Mouse (Mus musculus) lung, embryonic 16.5 days (tissue): ENCODE results near the gene Ttbk2. TPM values are rescaled to one million over a fixed set of nuclear protein-coding genes. Genes with fewer than 3 reads are reported as not detected.

ENCODE experiments used
- ATAC-seq: fragments of 200-750 bp; cut with Nextera tagmentation; 2 replicates; pipeline ENCODE4 v1.8.0; 2017; ENCODE audit warnings: low read depth, mild to moderate bottlenecking, moderate library complexity
- H3K27ac ChIP-seq: fragments of 300-500 bp; sonication (generic); 2 replicates; pipeline ENCODE4 v1.5.1; 2014; ENCODE audit warnings: mild to moderate bottlenecking, control low read depth, low read length
- H3K27me3 ChIP-seq: fragments of 300-500 bp; sonication (generic); 2 replicates; pipeline ENCODE4 v1.6.1; 2014; ENCODE audit warnings: low read depth, low read length, mixed read lengths; ENCODE audit not compliant: control insufficient read depth, insufficient read depth
- H3K36me3 ChIP-seq: fragments of 300-500 bp; sonication (generic); 2 replicates; pipeline ENCODE4 v1.6.1; 2014; ENCODE audit warnings: low read length; ENCODE audit not compliant: control insufficient read depth, insufficient read depth
- H3K4me1 ChIP-seq: fragments of 300-500 bp; sonication (generic); replicated peaks from 2 replicates; pipeline ENCODE4 v1.6.1; 2014; ENCODE audit warnings: low read length, mixed read lengths; ENCODE audit not compliant: control insufficient read depth, insufficient read depth
- H3K4me2 ChIP-seq: fragments of 300-500 bp; sonication (generic); 2 replicates; pipeline ENCODE4 v1.6.1; 2014; ENCODE audit warnings: low read depth, low read length, control low read depth
- H3K4me3 ChIP-seq: fragments of 300-500 bp; sonication (generic); 2 replicates; pipeline ENCODE4 v1.5.1; 2014; ENCODE audit warnings: mild to moderate bottlenecking, low read length, control low read depth
- H3K9ac ChIP-seq: fragments of 300-500 bp; sonication (generic); 2 replicates; pipeline ENCODE4 v1.6.1; 2014; ENCODE audit warnings: low read length, control low read depth
- H3K9me3 ChIP-seq: fragments of 300-500 bp; sonication (generic); 2 replicates; pipeline ENCODE4 v1.6.1; 2016; ENCODE audit warnings: low read length; ENCODE audit not compliant: control insufficient read depth
- WGBS: fragments of 180-500 bp; shearing (Covaris S2); extraction: QIAGEN DNeasy Blood & Tissue Kit; methylation state at CpG from one replicate; pipeline ENCODE4 v1.1.7; 2014; 5-methylcytosine and 5-hydroxymethylcytosine counted together
- polyA plus RNA-seq: library from polyadenylated mRNA; unstranded; fragments of >200 nt; fragmentation: Nextera tagmentation; extraction: Ambion mirVana; gene quantifications from 2 replicates; pipeline ENCODE4 v1.2.1, GENCODE M21; 2015

The Ttbk2 gene
- polyA plus RNA-seq, 1 experiment from 2014 or later: 2.2 TPM

GRCm38 (mm10) chr2:120702675-120703074 lies 147.7 kb downstream of the Ttbk2 start:
- Histone ChIP-seq H3K9me3 (no peaks in the 10 kb centered on the region), H3K36me3 (peaks cover 16% of the 10 kb centered on the region), H3K4me1 (no peaks in the 10 kb centered on the region), H3K9ac (no peak overlapping the region), H3K4me3 (no peak overlapping the region), H3K27ac (no peak overlapping the region), H3K4me2 (no peak overlapping the region), H3K27me3 (no peaks in the 10 kb centered on the region)
- no peak for ATAC-seq
- 64% methylated on average over 5 of the region's 5 CpGs for WGBS

- H3K4me1 ChIP-seq: no peaks in the 10 kb centered on the region
- H3K9me3 ChIP-seq: no peaks in the 10 kb centered on the region
- no peak overlapping the region for H3K27ac ChIP-seq
- H3K4me2 ChIP-seq: no peak overlapping the region
- no peak for ATAC-seq
- no peak overlapping the region for H3K4me3 ChIP-seq
- 81% methylated on average over 3 of the region's 3 CpGs for WGBS
- H3K9ac ChIP-seq: no peak overlapping the region
- H3K27me3 ChIP-seq: no peaks in the 10 kb centered on the region
- peaks cover 26% of the 10 kb centered on the region for H3K36me3 ChIP-seq
These were observed 150.0 kb downstream of the Ttbk2 start for GRCm38 (mm10) chr2:120700379-120700885.

GRCm38 (mm10) chr2:120697767-120698166 lies 152.6 kb downstream of the Ttbk2 start:
- no peak for ATAC-seq
- H3K27ac ChIP-seq: no peak overlapping the region
- H3K9me3 ChIP-seq: no peaks in the 10 kb centered on the region
- H3K4me2 ChIP-seq: no peak overlapping the region
- H3K36me3 ChIP-seq: peaks cover 36% of the 10 kb centered on the region
- H3K4me3 ChIP-seq: no peak overlapping the region
- 80% methylated on average over 5 of the region's 5 CpGs for WGBS
- H3K27me3 ChIP-seq: no peaks in the 10 kb centered on the region
- H3K9ac ChIP-seq: no peak overlapping the region
- no peaks in the 10 kb centered on the region for H3K4me1 ChIP-seq

Other genes starting within 250 kb of the Ttbk2 start
- gene Haus2, start 241.2 kb downstream of the Ttbk2 start, polyA plus RNA-seq: 21.6 and 23.1 TPM in 2 replicates
- gene Lrrc57, start 241.1 kb downstream of the Ttbk2 start, polyA plus RNA-seq: 29.9 and 31.1 TPM in 2 replicates
- 10.3 and 14.6 TPM in 2 replicates for gene Stard9, start 221.5 kb downstream of the Ttbk2 start, polyA plus RNA-seq
- 6.5 and 7.8 TPM in 2 replicates for gene Cdan1, start 476 bp downstream of the Ttbk2 start, polyA plus RNA-seq
- 33.5 and 33.7 TPM in 2 replicates for gene Ubr1, start 120.1 kb upstream of the Ttbk2 start, polyA plus RNA-seq
- 4.6 and 5.6 TPM in 2 replicates for gene Tmem62, start 126.4 kb upstream of the Ttbk2 start, polyA plus RNA-seq
- gene Ccndbp1, start 157.8 kb upstream of the Ttbk2 start, polyA plus RNA-seq: 45.3 and 49.4 TPM in 2 replicates
- gene Epb42, start 186.5 kb upstream of the Ttbk2 start, polyA plus RNA-seq: 1.1 and 3.2 TPM in 2 replicates
- 0.05 TPM in 1 of 2 replicates, not detected in the other for gene Tgm5, start 235.2 kb upstream of the Ttbk2 start, polyA plus RNA-seq